Mouse (Mus musculus): ENCODE results near the gene 1500015O10Rik. TPM values are rescaled to one million over a fixed set of nuclear protein-coding genes. Genes with fewer than 3 reads are reported as not detected.

Gene 1500015O10Rik
- polyA plus RNA-seq, 2 experiments, result 44.1 to 112 TPM

- no peak overlapping the region for H3K9ac ChIP-seq (ENCODE audit: low read depth, low read length, severe bottlenecking)
- H3K4me1 ChIP-seq (ENCODE audit: control insufficient read depth, insufficient read depth, low read length), result no peaks in the 10 kb centered on the region
- H3K4me3 ChIP-seq (replicated peaks; ENCODE audit: low read length), result no peak overlapping the region
- H3K36me3 ChIP-seq (ENCODE audit: control insufficient read depth, insufficient read depth, low read length), result peaks cover 60% of the 10 kb centered on the region
- no peak overlapping the region for H3K27ac ChIP-seq (replicated peaks; ENCODE audit: low read depth, low read length)
- TF ChIP-seq POLR2A (IDR thresholded peaks at IDR 0.05; ENCODE audit: borderline replicate concordance, extremely low read depth, insufficient read depth, insufficient read length), result no peak
- ATAC-seq (ENCODE audit: low FRiP score, low read depth), result no peak
- H3K9me3 ChIP-seq (ENCODE audit: control insufficient read depth, low read length), result no peaks in the 10 kb centered on the region
- WGBS, result 71% methylated on average over 3 of the region's 3 CpGs
- no peak for DNase-seq (ENCODE audit: low spot score)
- no peak overlapping the region for H3K4me2 ChIP-seq (replicated peaks; ENCODE audit: low read depth, low read length, severe bottlenecking)
- H3K27me3 ChIP-seq (ENCODE audit: control insufficient read depth, insufficient read depth, low read length), result no peaks in the 10 kb centered on the region
These were observed 39.6 kb downstream of the 1500015O10Rik start for GRCm38 (mm10) chr1:43770032-43770431.

DNA sequence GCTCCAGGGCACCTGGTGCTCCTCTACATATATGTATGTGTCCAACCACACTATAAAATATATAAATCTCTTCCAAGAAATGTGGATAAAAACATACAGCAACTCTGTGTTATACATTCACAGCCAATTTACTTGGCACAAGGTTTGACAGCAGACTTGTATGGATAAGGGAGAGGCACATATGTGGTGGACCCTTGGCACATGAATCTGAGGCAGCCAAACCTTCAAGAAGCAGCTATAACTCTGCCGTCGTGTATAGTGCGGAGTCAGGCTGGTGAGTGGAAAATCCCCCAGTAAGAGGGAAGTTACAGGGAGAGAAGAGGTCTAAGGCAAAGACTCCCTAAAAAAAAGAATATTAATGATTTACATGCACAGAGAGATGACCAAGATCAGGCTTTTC, 42.3 kb downstream of the 1500015O10Rik start:
- no peak for ATAC-seq (ENCODE audit: low FRiP score, low read depth)
- peaks cover 43% of the 10 kb centered on the region for H3K36me3 ChIP-seq (ENCODE audit: control insufficient read depth, insufficient read depth, low read length)
- WGBS, result 89% methylated on average over 3 of the region's 3 CpGs

GRCm38 (mm10) chr1:43774126-43774525, 43.7 kb downstream of the 1500015O10Rik start:
- Histone ChIP-seq H3K27me3 (ENCODE audit: control insufficient read depth, insufficient read depth, low read length) (no peaks in the 10 kb centered on the region), H3K9ac (ENCODE audit: low read depth, low read length, severe bottlenecking) (no peak overlapping the region), H3K4me2 (replicated peaks; ENCODE audit: low read depth, low read length, severe bottlenecking) (no peak overlapping the region), H3K4me3 (replicated peaks; ENCODE audit: low read length) (no peak overlapping the region), H3K9me3 (ENCODE audit: control insufficient read depth, low read length) (no peaks in the 10 kb centered on the region), H3K4me1 (ENCODE audit: control insufficient read depth, insufficient read depth, low read length) (no peaks in the 10 kb centered on the region), H3K36me3 (ENCODE audit: control insufficient read depth, insufficient read depth, low read length) (peaks cover 45% of the 10 kb centered on the region), H3K27ac (replicated peaks; ENCODE audit: low read depth, low read length) (no peak overlapping the region)
- DNase-seq (ENCODE audit: low spot score) (no peak), ATAC-seq (ENCODE audit: low FRiP score, low read depth) (no peak)
- WGBS, result 95% methylated on average over 4 of the region's 4 CpGs
- TF ChIP-seq POLR2A (IDR thresholded peaks at IDR 0.05; ENCODE audit: borderline replicate concordance, extremely low read depth, insufficient read depth, insufficient read length), result no peak

More for the DNA sequence above, 42.3 kb downstream of the 1500015O10Rik start:
- H3K4me1 ChIP-seq (ENCODE audit: control insufficient read depth, insufficient read depth, low read length), result no peaks in the 10 kb centered on the region
- H3K9ac ChIP-seq (ENCODE audit: low read depth, low read length, severe bottlenecking), result no peak overlapping the region
- no peak overlapping the region for H3K4me2 ChIP-seq (replicated peaks; ENCODE audit: low read depth, low read length, severe bottlenecking)
- no peak for TF ChIP-seq POLR2A (IDR thresholded peaks at IDR 0.05; ENCODE audit: borderline replicate concordance, extremely low read depth, insufficient read depth, insufficient read length)
- H3K27me3 ChIP-seq (ENCODE audit: control insufficient read depth, insufficient read depth, low read length), result no peaks in the 10 kb centered on the region
- H3K4me3 ChIP-seq (replicated peaks; ENCODE audit: low read length), result no peak overlapping the region
- no peak for DNase-seq (ENCODE audit: low spot score)
- no peak overlapping the region for H3K27ac ChIP-seq (replicated peaks; ENCODE audit: low read depth, low read length)
- H3K9me3 ChIP-seq (ENCODE audit: control insufficient read depth, low read length), result no peaks in the 10 kb centered on the region

GRCm38 (mm10) chr1:43776106-43776505, 45.7 kb downstream of the 1500015O10Rik start:
- Histone ChIP-seq H3K27ac (replicated peaks; ENCODE audit: low read depth, low read length) (no peak overlapping the region), H3K4me3 (replicated peaks; ENCODE audit: low read length) (no peak overlapping the region), H3K4me2 (replicated peaks; ENCODE audit: low read depth, low read length, severe bottlenecking) (no peak overlapping the region), H3K9me3 (ENCODE audit: control insufficient read depth, low read length) (no peaks in the 10 kb centered on the region), H3K4me1 (ENCODE audit: control insufficient read depth, insufficient read depth, low read length) (no peaks in the 10 kb centered on the region), H3K9ac (ENCODE audit: low read depth, low read length, severe bottlenecking) (no peak overlapping the region), H3K36me3 (ENCODE audit: control insufficient read depth, insufficient read depth, low read length) (peaks cover 30% of the 10 kb centered on the region), H3K27me3 (ENCODE audit: control insufficient read depth, insufficient read depth, low read length) (no peaks in the 10 kb centered on the region)
- ATAC-seq (ENCODE audit: low FRiP score, low read depth) (no peak), DNase-seq (ENCODE audit: low spot score) (no peak)
- no peak for TF ChIP-seq POLR2A (IDR thresholded peaks at IDR 0.05; ENCODE audit: borderline replicate concordance, extremely low read depth, insufficient read depth, insufficient read length)
- WGBS, result 93% methylated on average over 3 of the region's 3 CpGs

GRCm38 (mm10) chr1:43781195-43781594, 50.8 kb downstream of the 1500015O10Rik start:
- no peak overlapping the region for H3K4me2 ChIP-seq (replicated peaks; ENCODE audit: low read depth, low read length, severe bottlenecking)
- ATAC-seq (ENCODE audit: low FRiP score, low read depth), result no peak
- H3K4me1 ChIP-seq (ENCODE audit: control insufficient read depth, insufficient read depth, low read length), result no peaks in the 10 kb centered on the region
- no peak overlapping the region for H3K27ac ChIP-seq (replicated peaks; ENCODE audit: low read depth, low read length)
- TF ChIP-seq POLR2A (IDR thresholded peaks at IDR 0.05; ENCODE audit: borderline replicate concordance, extremely low read depth, insufficient read depth, insufficient read length), result no peak
- peaks cover 5% of the 10 kb centered on the region for H3K36me3 ChIP-seq (ENCODE audit: control insufficient read depth, insufficient read depth, low read length)
- H3K4me3 ChIP-seq (replicated peaks; ENCODE audit: low read length), result no peak overlapping the region
- no peaks in the 10 kb centered on the region for H3K27me3 ChIP-seq (ENCODE audit: control insufficient read depth, insufficient read depth, low read length)
- DNase-seq (ENCODE audit: low spot score), result no peak
- WGBS, result 79% methylated on average over 2 of the region's 2 CpGs
- no peak overlapping the region for H3K9ac ChIP-seq (ENCODE audit: low read depth, low read length, severe bottlenecking)
- no peaks in the 10 kb centered on the region for H3K9me3 ChIP-seq (ENCODE audit: control insufficient read depth, low read length)

GRCm38 (mm10) chr1:43781672-43782071, 51.3 kb downstream of the 1500015O10Rik start:
- Histone ChIP-seq H3K4me1 (ENCODE audit: control insufficient read depth, insufficient read depth, low read length) (no peaks in the 10 kb centered on the region), H3K27me3 (ENCODE audit: control insufficient read depth, insufficient read depth, low read length) (no peaks in the 10 kb centered on the region), H3K4me2 (replicated peaks; ENCODE audit: low read depth, low read length, severe bottlenecking) (no peak overlapping the region), H3K4me3 (replicated peaks; ENCODE audit: low read length) (no peak overlapping the region), H3K36me3 (ENCODE audit: control insufficient read depth, insufficient read depth, low read length) (peaks cover 6% of the 10 kb centered on the region), H3K9ac (ENCODE audit: low read depth, low read length, severe bottlenecking) (no peak overlapping the region), H3K27ac (replicated peaks; ENCODE audit: low read depth, low read length) (no peak overlapping the region), H3K9me3 (ENCODE audit: control insufficient read depth, low read length) (no peaks in the 10 kb centered on the region)
- no peak for DNase-seq (ENCODE audit: low spot score)
- TF ChIP-seq POLR2A (IDR thresholded peaks at IDR 0.05; ENCODE audit: borderline replicate concordance, extremely low read depth, insufficient read depth, insufficient read length), result no peak
- WGBS, result 70% methylated on average over 3 of the region's 3 CpGs
- no peak for ATAC-seq (ENCODE audit: low FRiP score, low read depth)

Data from limb, embryonic 14.5 days (tissue).